Mouse (Mus musculus) CH12.LX (cell line): ENCODE data around the gene Cers6. TPM values are rescaled to one million over a fixed set of nuclear protein-coding genes. Genes with fewer than 3 reads are reported as not detected.

ENCODE experiments used
- DNase-seq: peaks from one replicate; pipeline ENCODE4 v3.0.0-alpha.2; 2013; ENCODE audit errors: extremely low read depth
- H3K27ac ChIP-seq: 2 replicates; pipeline ENCODE4 v1.5.1; 2012; ENCODE audit warnings: low read depth, mild to moderate bottlenecking, control low read depth, moderate library complexity; ENCODE audit not compliant: insufficient read depth
- H3K27me3 ChIP-seq: replicated peaks from 2 replicates; pipeline ENCODE3; 2012; ENCODE audit warnings: inconsistent platforms
- H3K36me3 ChIP-seq, 2 experiments: replicated peaks in 1 of 2; 2 replicates each; pipeline versions ENCODE3 to v1.6.1; 2012; ENCODE audit warnings: inconsistent platforms in 1 of 2, low read length in 1 of 2, mild to moderate bottlenecking in 1 of 2, mixed read lengths in 1 of 2, moderate library complexity in 1 of 2; ENCODE audit not compliant: control insufficient read depth in 1 of 2, insufficient read depth in 1 of 2
- H3K4me1 ChIP-seq, 2 experiments: 2 replicates each; pipeline ENCODE4 v1.6.1; 2012; ENCODE audit warnings: inconsistent platforms in 1 of 2, moderate library complexity in 1 of 2; ENCODE audit not compliant: insufficient read depth in 2 of 2, control insufficient read depth in 1 of 2
- H3K4me2 ChIP-seq: 2 replicates; pipeline ENCODE4 v1.6.1; 2012; ENCODE audit warnings: low read depth, mild to moderate bottlenecking, control low read depth; ENCODE audit not compliant: poor library complexity, insufficient read depth, severe bottlenecking
- H3K4me3 ChIP-seq, 3 experiments: fragments of 150-350 bp in 1 of 3; sonication (generic) in 1 of 3; replicated peaks in 1 of 3; 2 replicates each; pipeline versions ENCODE3 to v1.5.1; 2011 to 2012; ENCODE audit warnings: low read depth in 2 of 3, low read length in 2 of 3, mild to moderate bottlenecking in 2 of 3, moderate library complexity in 2 of 3, control low read depth in 1 of 3, improper control_type of control experiment in 1 of 3, inconsistent platforms in 1 of 3, mixed read lengths in 1 of 3; ENCODE audit not compliant: poor library complexity in 1 of 3
- H3K79me2 ChIP-seq: replicated peaks from 2 replicates; pipeline ENCODE4 v1.6.1; 2012; ENCODE audit warnings: mild to moderate bottlenecking, moderate library complexity; ENCODE audit not compliant: control insufficient read depth, poor library complexity, insufficient read depth, severe bottlenecking; ENCODE audit errors: extremely low read depth
- H3K9ac ChIP-seq: 2 replicates; pipeline ENCODE4 v1.6.1; 2012; ENCODE audit warnings: low read depth, mild to moderate bottlenecking, control low read depth, moderate library complexity; ENCODE audit not compliant: insufficient read depth
- H3K9me3 ChIP-seq: replicated peaks from 2 replicates; pipeline ENCODE3; 2012; ENCODE audit warnings: low read length, inconsistent platforms, mixed read lengths
- BHLHE40 ChIP-seq: IDR thresholded peaks from 2 replicates; pipeline ENCODE4 v1.6.1; 2011; ENCODE audit warnings: mild to moderate bottlenecking, low read depth, low read length, improper control_type of control experiment
- CHD2 ChIP-seq: IDR thresholded peaks from 2 replicates; pipeline ENCODE4 v1.6.1; 2011; ENCODE audit warnings: low read length, improper control_type of control experiment
- HCFC1 ChIP-seq: IDR thresholded peaks from 2 replicates; pipeline ENCODE4 v1.6.1; 2012; ENCODE audit warnings: low read depth, mild to moderate bottlenecking, inconsistent platforms, low read length, improper control_type of control experiment
- JUND ChIP-seq: conservative IDR thresholded peaks from 2 replicates; pipeline ENCODE4 v1.6.1; 2011; ENCODE audit warnings: low read depth, low read length, improper control_type of control experiment
- MAX ChIP-seq: IDR thresholded peaks from 2 replicates; pipeline ENCODE4 v1.6.1; 2011; ENCODE audit warnings: low read length, improper control_type of control experiment
- NELFE ChIP-seq: IDR thresholded peaks from 2 replicates; pipeline ENCODE4 v1.6.1; 2011; ENCODE audit warnings: low read depth, low read length, improper control_type of control experiment
- NRF1 ChIP-seq: IDR thresholded peaks from 2 replicates; pipeline ENCODE4 v1.6.1; 2014; ENCODE audit warnings: low read depth, mild to moderate bottlenecking, inconsistent platforms, low read length, improper control_type of control experiment, moderate library complexity
- POLR2AphosphoS2 ChIP-seq: IDR thresholded peaks from 2 replicates; pipeline ENCODE4 v1.6.1; 2011; ENCODE audit warnings: low read depth, low read length, improper control_type of control experiment
- TBP ChIP-seq: conservative IDR thresholded peaks from 2 replicates; pipeline ENCODE4 v1.6.1; 2011; ENCODE audit warnings: low read depth, low read length, improper control_type of control experiment
- TCF12 ChIP-seq: IDR thresholded peaks from 2 replicates; pipeline ENCODE4 v1.6.1; 2014; ENCODE audit warnings: low read depth, mild to moderate bottlenecking, inconsistent platforms, low read length, improper control_type of control experiment
- USF1 ChIP-seq: IDR thresholded peaks from 2 replicates; pipeline ENCODE4 v1.6.1; 2014; ENCODE audit warnings: low read depth, mild to moderate bottlenecking, inconsistent platforms, low read length, improper control_type of control experiment
- USF2 ChIP-seq: conservative IDR thresholded peaks from 2 replicates; pipeline ENCODE4 v1.6.1; 2011; ENCODE audit warnings: low read depth, low read length, improper control_type of control experiment
- ZC3H11A ChIP-seq: IDR thresholded peaks from 2 replicates; pipeline ENCODE4 v1.6.1; 2012; ENCODE audit warnings: low read depth, mild to moderate bottlenecking, inconsistent platforms, low read length, improper control_type of control experiment
- ZMIZ1 ChIP-seq: IDR thresholded peaks from 2 replicates; pipeline ENCODE4 v1.6.1; 2012; ENCODE audit warnings: low read depth, mild to moderate bottlenecking, inconsistent platforms, low read length, improper control_type of control experiment
- dilution Hi-C: fragments of 300-500 bp; cut with MboI; formaldehyde crosslinking; loops from 2 replicates; pipeline ENCODE4 v1.14.3; 2020; ENCODE audit warnings: low sequenced_read_pairs; ENCODE audit not compliant: extremely low pct_unique_long_range_greater_than_20kb, extremely low pct_ligation_motif_present
- in situ Hi-C: fragments of 300-500 bp; cut with MboI; formaldehyde crosslinking; loops from 3 replicates; pipeline ENCODE4 v1.14.3; 2019; ENCODE audit warnings: low sequenced_read_pairs, low pct_ligation_motif_present, low pct_unique_long_range_greater_than_20kb, mixed read lengths
- polyA plus RNA-seq: library from polyadenylated mRNA; unstranded; fragments of >175 nt; gene quantifications from 2 replicates; pipeline ENCODE4 v1.2.1, GENCODE M21; 2012; ENCODE audit warnings: low read depth; ENCODE audit not compliant: insufficient read length
- total RNA-seq, 2 experiments: library from RNA; depleted of rRNA; stranded (reverse); fragments of 300-350 nt in 1 of 2; fragments of >200 nt in 1 of 2; gene quantifications; 2 replicates each; pipeline ENCODE4 v1.2.3; 2012 to 2014

Cers6 gene
- total and polyA plus RNA-seq, 3 experiments: not detected

- Histone ChIP-seq H3K79me2 (no peaks in the 10 kb centered on the region), H3K9me3 (peaks cover 56% of the 10 kb centered on the region), H3K27me3 (no peaks in the 10 kb centered on the region), H3K4me3 (no peak overlapping the region), H3K36me3 (no peaks in the 10 kb centered on the region), H3K9ac (no peak overlapping the region), H3K4me1 (no peaks in the 10 kb centered on the region), H3K4me2 (no peak overlapping the region), H3K27ac (no peak overlapping the region)
- dilution Hi-C loops: no loop called here
- in situ Hi-C loops: no loop called here
- TF ChIP-seq HCFC1: no peak
- no peak for DNase-seq
Observed at GRCm38 (mm10) chr2:68845002-68845740, 16.1 kb upstream of the Cers6 start.

- no peak overlapping the region for H3K4me3 ChIP-seq
- H3K4me2 ChIP-seq: no peak overlapping the region
- no peak overlapping the region for H3K27ac ChIP-seq
- no peaks in the 10 kb centered on the region for H3K36me3 ChIP-seq
- dilution Hi-C loops (no loop called here), in situ Hi-C loops (no loop called here)
- no peak for DNase-seq
- peaks cover 58% of the 10 kb centered on the region for H3K9me3 ChIP-seq
- no peaks in the 10 kb centered on the region for H3K27me3 ChIP-seq
- no peaks in the 10 kb centered on the region for H3K79me2 ChIP-seq
- no peak overlapping the region for H3K9ac ChIP-seq
- H3K4me1 ChIP-seq: no peaks in the 10 kb centered on the region
- TF ChIP-seq ZMIZ1 (no peak), CHD2 (no peak), TCF12 (no peak), USF1 (no peak), MAX (no peak), NELFE (no peak), NRF1 (no peak), TBP (no peak), USF2 (no peak), JUND (no peak), HCFC1 (no peak), ZC3H11A (no peak), BHLHE40 (no peak), POLR2AphosphoS2 (no peak)
Observed at GRCm38 (mm10) chr2:68860391-68860790, 850 bp upstream of the Cers6 start.
